Mouse (Mus musculus) cerebral cortex, adult 2 months (tissue): ENCODE data around the gene Fam3a.

Experiments
- WGBS: fragments of 180-500 bp; shearing (Covaris S2); methylation state at CpG from one replicate; pipeline ENCODE4 v1.1.7; 2018; 5-methylcytosine and 5-hydroxymethylcytosine counted together

Fam3a gene

GRCm38 (mm10) chrX:74392535-74393443 is at the start of gene Fam3a, which contains the start of gene Ikbkg:
TSS of gene Fam3a (minus strand) at chrX:74393272.
TSS of gene Ikbkg (plus strand) at chrX:74393290.
- 10% methylated on average over 30 of the region's 30 CpGs for WGBS

- WGBS, result 3% methylated on average over 22 of the region's 22 CpGs
Measured at GRCm38 (mm10) chrX:74429290-74429821, 36.3 kb upstream of the Fam3a start.

- 2% methylated on average over 25 of the region's 25 CpGs for WGBS
Measured at GRCm38 (mm10) chrX:74428826-74429276, 35.8 kb upstream of the Fam3a start, which contains the start of gene G6pdx. TSS of gene G6pdx (minus strand) at chrX:74429194.

GRCm38 (mm10) chrX:74428146-74428825 is 35.2 kb upstream of the Fam3a start:
- WGBS, result 8% methylated on average over 35 of the region's 35 CpGs

GRCm38 (mm10) chrX:74427116-74427515 is 34.0 kb upstream of the Fam3a start:
- 76% methylated on average over 3 of the region's 3 CpGs for WGBS

- WGBS, result 85% methylated on average over 1 of the region's 1 CpGs
Measured at GRCm38 (mm10) chrX:74426256-74426655, 33.2 kb upstream of the Fam3a start.

- WGBS, result 68% methylated on average over 4 of the region's 4 CpGs
Measured at GRCm38 (mm10) chrX:74425195-74425594, 32.1 kb upstream of the Fam3a start.

- WGBS, result 63% methylated on average over 2 of the region's 2 CpGs
Measured at GRCm38 (mm10) chrX:74408340-74408739, 15.3 kb upstream of the Fam3a start.

GRCm38 (mm10) chrX:74400136-74400535 is 7.1 kb upstream of the Fam3a start:
- 85% methylated on average over 3 of the region's 3 CpGs for whole genome bisulfite sequencing

GRCm38 (mm10) chrX:74384451-74384850 is 8.6 kb downstream of the Fam3a start:
- WGBS, result 72% methylated on average over 2 of the region's 2 CpGs

GRCm38 (mm10) chrX:74372888-74373549 is 20.1 kb downstream of the Fam3a start, which contains the start of the genes Ubl4a and Slc10a3:
TSS of gene Ubl4a (minus strand) at chrX:74373218.
TSS of gene Slc10a3 (minus strand) at chrX:74373349.
- 4% methylated on average over 25 of the region's 32 CpGs for WGBS

- WGBS, result 4% methylated on average over 40 of the region's 49 CpGs
Measured at GRCm38 (mm10) chrX:74368209-74368909, 24.7 kb downstream of the Fam3a start.

GRCm38 (mm10) chrX:74367512-74367911 is 25.6 kb downstream of the Fam3a start:
- 41% methylated on average over 10 of the region's 10 CpGs for WGBS

- 60% methylated on average over 11 of the region's 11 CpGs for WGBS
Measured at GRCm38 (mm10) chrX:74359171-74359570, 33.9 kb downstream of the Fam3a start.

GRCm38 (mm10) chrX:74357069-74357468 is 36.0 kb downstream of the Fam3a start:
- WGBS, result 89% methylated on average over 3 of the region's 3 CpGs

- WGBS, result 10% methylated on average over 11 of the region's 22 CpGs
Measured at GRCm38 (mm10) chrX:74353467-74353770, 39.7 kb downstream of the Fam3a start, which contains the start of gene Lage3. TSS of gene Lage3 (minus strand) at chrX:74353618.

GRCm38 (mm10) chrX:74352645-74353466 is 40.2 kb downstream of the Fam3a start:
- 11% methylated on average over 13 of the region's 13 CpGs for WGBS
